Mouse (Mus musculus) heart, embryonic 14.5 days (tissue): ENCODE data around the gene Iqch. TPM values are rescaled to one million over a fixed set of nuclear protein-coding genes. Genes with fewer than 3 reads are reported as not detected.
A peak's percentile ranks its signal among the peaks of the same experiment; 100 is the strongest.

Experiments
- ATAC-seq: fragments of 200-750 bp; cut with Nextera tagmentation; 2 replicates; pipeline ENCODE4 v1.8.0; 2017; ENCODE audit warnings: low read depth, moderate TSS enrichment; ENCODE audit not compliant: insufficient number of reproducible peaks, insufficient read depth, low FRiP score
- H3K27ac ChIP-seq, 2 experiments: fragments of 200-500 bp in 1 of 2; fragments of 300-500 bp in 1 of 2; sonication (generic) in 1 of 2; replicated peaks in 1 of 2; 2 replicates each; pipeline ENCODE4 v1.5.1; 2012 to 2014; ENCODE audit warnings: low read depth in 2 of 2, low read length in 2 of 2, control low read depth in 1 of 2, mild to moderate bottlenecking in 1 of 2, mixed read lengths in 1 of 2; ENCODE audit not compliant: control insufficient read depth in 1 of 2, insufficient read depth in 1 of 2
- H3K27me3 ChIP-seq: fragments of 300-500 bp; sonication (generic); 2 replicates; pipeline ENCODE4 v1.6.1; 2014; ENCODE audit warnings: mild to moderate bottlenecking, low read length, control low read depth; ENCODE audit not compliant: control insufficient read depth, insufficient read depth
- H3K36me3 ChIP-seq: fragments of 300-500 bp; sonication (generic); 2 replicates; pipeline ENCODE4 v1.6.1; 2014; ENCODE audit warnings: mild to moderate bottlenecking, control low read depth, low read length, mixed read lengths; ENCODE audit not compliant: control insufficient read depth, insufficient read depth
- H3K4me1 ChIP-seq, 2 experiments: fragments of 200-500 bp in 1 of 2; fragments of 300-500 bp in 1 of 2; sonication (generic) in 1 of 2; 2 replicates each; pipeline ENCODE4 v1.6.1; 2012 to 2014; ENCODE audit warnings: low read length in 2 of 2, control low read depth in 1 of 2, mixed read lengths in 1 of 2; ENCODE audit not compliant: control insufficient read depth in 2 of 2, insufficient read depth in 2 of 2
- H3K4me2 ChIP-seq: fragments of 300-500 bp; sonication (generic); 2 replicates; pipeline ENCODE4 v1.6.1; 2014; ENCODE audit warnings: mild to moderate bottlenecking, low read length
- H3K4me3 ChIP-seq, 2 experiments: fragments of 200-500 bp in 1 of 2; fragments of 300-500 bp in 1 of 2; sonication (generic) in 1 of 2; 2 replicates each; pipeline ENCODE4 v1.5.1; 2012 to 2014; ENCODE audit warnings: low read length in 2 of 2, mild to moderate bottlenecking in 2 of 2, control low read depth in 1 of 2, low read depth in 1 of 2, moderate library complexity in 1 of 2; ENCODE audit not compliant: control insufficient read depth in 1 of 2, insufficient read depth in 1 of 2
- H3K9ac ChIP-seq: fragments of 300-500 bp; sonication (generic); 2 replicates; pipeline ENCODE4 v1.6.1; 2014; ENCODE audit warnings: mild to moderate bottlenecking, low read length
- H3K9me3 ChIP-seq: fragments of 300-500 bp; sonication (generic); 2 replicates; pipeline ENCODE4 v1.6.1; 2016; ENCODE audit warnings: low read length, control low read depth; ENCODE audit not compliant: control insufficient read depth
- WGBS: fragments of 180-500 bp; shearing (Covaris S2); extraction: QIAGEN DNeasy Blood & Tissue Kit; methylation state at CpG from one replicate; pipeline ENCODE4 v1.1.7; 2014; 5-methylcytosine and 5-hydroxymethylcytosine counted together
- polyA plus RNA-seq: library from polyadenylated mRNA; unstranded; fragments of >200 nt; fragmentation: Nextera tagmentation; extraction: Ambion mirVana; gene quantifications from 2 replicates; pipeline ENCODE4 v1.2.1, GENCODE M21; 2014

Iqch gene
- polyA plus RNA-seq, 1 experiment from 2014 or later, result not detected

GRCm38 (mm10) chr9:63625090-63625756 lies 22.9 kb upstream of the Iqch start:
- Histone ChIP-seq H3K36me3 (peaks cover 67% of the 10 kb centered on the region), H3K9me3 (no peaks in the 10 kb centered on the region), H3K4me1 (no peaks in the 10 kb centered on the region), H3K27ac (no peak overlapping the region), H3K4me2 (no peak overlapping the region), H3K9ac (no peak overlapping the region), H3K27me3 (no peaks in the 10 kb centered on the region), H3K4me3 (no peak overlapping the region)
- WGBS, result 88% methylated on average over 9 of the region's 9 CpGs
- ATAC-seq, result no peak

- Histone ChIP-seq H3K9me3 (no peaks in the 10 kb centered on the region), H3K27ac (no peak overlapping the region), H3K4me1 (no peaks in the 10 kb centered on the region), H3K9ac (no peak overlapping the region), H3K4me3 (no peak overlapping the region), H3K36me3 (peaks cover 67% of the 10 kb centered on the region), H3K27me3 (no peaks in the 10 kb centered on the region), H3K4me2 (no peak overlapping the region)
- 86% methylated on average over 15 of the region's 15 CpGs for WGBS
- no peak for ATAC-seq
Measured at GRCm38 (mm10) chr9:63623895-63624569, 21.7 kb upstream of the Iqch start.

GRCm38 (mm10) chr9:63617967-63618366 lies 15.7 kb upstream of the Iqch start:
- Histone ChIP-seq H3K27ac (no peak overlapping the region), H3K9me3 (0 out of 2 replicates have a peak, but pooled peaks cover 3% of the 10 kb centered on the region), H3K4me2 (no peak overlapping the region), H3K36me3 (peaks cover 57% of the 10 kb centered on the region), H3K4me1 (peaks cover 3 to 9% of the 10 kb centered on the region in 2 experiments; a peak in 3 of 4 replicates), H3K4me3 (no peak overlapping the region), H3K9ac (no peak overlapping the region), H3K27me3 (no peaks in the 10 kb centered on the region)
- WGBS, result 72% methylated on average over 2 of the region's 2 CpGs
- ATAC-seq, result no peak

- H3K27ac ChIP-seq, result no peak overlapping the region
- peaks cover 25% of the 10 kb centered on the region for H3K36me3 ChIP-seq
- no peak overlapping the region for H3K9ac ChIP-seq
- H3K4me2 ChIP-seq, result no peak overlapping the region
- 87% methylated on average over 11 of the region's 11 CpGs for WGBS
- no peak for ATAC-seq
- no peaks in the 10 kb centered on the region for H3K27me3 ChIP-seq
- H3K4me1 ChIP-seq, result peaks cover 17 to 40% of the 10 kb centered on the region in 2 experiments
- H3K4me3 ChIP-seq, result no peak overlapping the region
- H3K9me3 ChIP-seq, result 0 out of 2 replicates have a peak, but pooled peaks cover 3% of the 10 kb centered on the region
Measured at GRCm38 (mm10) chr9:63614018-63614985, 12.0 kb upstream of the Iqch start.

- Histone ChIP-seq H3K27me3 (no peaks in the 10 kb centered on the region), H3K9ac (no peak overlapping the region), H3K27ac (no peak overlapping the region), H3K9me3 (0 out of 2 replicates have a peak, but pooled peaks cover 3% of the 10 kb centered on the region), H3K4me2 (no peak overlapping the region), H3K4me1 (peaks cover 17 to 41% of the 10 kb centered on the region in 2 experiments), H3K36me3 (peaks cover 20% of the 10 kb centered on the region), H3K4me3 (no peak overlapping the region)
- WGBS, result 15% methylated on average over 1 of the region's 1 CpGs
- no peak for ATAC-seq
Measured at GRCm38 (mm10) chr9:63613569-63613968, 11.3 kb upstream of the Iqch start.

- WGBS, result 55% methylated on average over 16 of the region's 16 CpGs
- Histone ChIP-seq H3K9ac (no peak overlapping the region), H3K27me3 (no peaks in the 10 kb centered on the region), H3K36me3 (peaks cover 13% of the 10 kb centered on the region), H3K4me2 (no peak overlapping the region), H3K9me3 (0 out of 2 replicates have a peak, but pooled peaks cover 3% of the 10 kb centered on the region), H3K27ac (0 out of 4 replicates have a peak overlapping the region, but pooled peaks of 1 of the 2 experiments have one; percentile 5), H3K4me1 (peaks cover 17 to 41% of the 10 kb centered on the region in 2 experiments), H3K4me3 (no peak overlapping the region)
- ATAC-seq, result no peak
Measured at GRCm38 (mm10) chr9:63612565-63613515, 10.5 kb upstream of the Iqch start.
